In the genomic region with DNA sequence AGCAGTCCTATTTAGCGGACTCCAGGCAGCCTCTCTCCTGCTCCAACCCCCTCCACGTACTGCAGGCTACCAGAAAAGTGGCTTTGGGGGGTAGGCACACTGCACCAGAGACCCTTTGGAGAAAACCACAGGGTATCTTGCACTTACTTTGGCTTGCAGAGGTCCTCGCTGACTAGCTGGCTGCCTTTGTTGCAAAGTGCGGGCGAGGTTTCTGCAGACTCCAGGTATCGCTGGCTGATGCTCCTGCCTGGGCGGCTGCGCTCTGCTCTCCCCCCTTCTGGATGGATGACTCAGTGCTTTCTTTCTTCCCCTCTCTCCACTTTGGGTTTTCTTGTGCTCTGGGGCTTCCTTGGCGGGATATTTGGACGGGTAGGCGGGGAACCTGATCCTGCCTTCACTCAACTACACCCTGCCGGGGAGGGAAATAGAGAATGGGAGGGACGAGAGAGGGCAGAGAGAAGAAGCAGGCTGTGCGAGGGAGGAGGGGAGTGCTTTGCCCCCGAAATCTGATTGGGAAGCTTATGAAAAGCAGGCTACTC, we compare ENCODE assay signal across 8 mouse cellular contexts. TPM values are rescaled to one million over a fixed set of nuclear protein-coding genes. Genes with fewer than 3 reads are reported as not detected.
A peak's percentile ranks its signal among the peaks of the same experiment; 100 is the strongest.
DNase-seq lines count a peak whose midpoint lies in the region; ATAC-seq lines count a peak whose summit lies in the region.

TSS of gene Ptn (minus strand) at position 474 of the 539 bp plus-strand sequence.

- H3K27me3 ChIP-seq in intestine, embryonic 15.5 days (replicated peaks): no peaks in the 10 kb centered on the region

- DNase-seq in ovary, postnatal 14 days (ENCODE audit: low spot score): peak; percentile 38
- DNase-seq in ovary, adult 18-20 months (ENCODE audit: low spot score): no peak
- peak; percentile 54 to 67 for DNase-seq in cerebellum, postnatal 14 days
- DNase-seq in frontal cortex, postnatal 14 days (ENCODE audit: low spot score in 2 of 2): peak; percentile 60 to 75
- DNase-seq in liver: peak; percentile 30
- DNase-seq in right cerebral cortex, postnatal 10 days (ENCODE audit: low spot score in 2 of 2): peak; percentile 84 to 89

- no peaks in the 10 kb centered on the region for H3K36me3 ChIP-seq in intestine, embryonic 15.5 days

- H3K9me3 ChIP-seq in intestine, embryonic 15.5 days: no peaks in the 10 kb centered on the region

- WGBS in intestine, embryonic 15.5 days: 1% methylated on average over 15 of the region's 15 CpGs

- H3K4me3 ChIP-seq in intestine, embryonic 15.5 days (replicated peaks): peak within 1 kb of the TSS; percentile 50

- H3K4me1 ChIP-seq in intestine, embryonic 15.5 days (replicated peaks): 0 out of 2 replicates have a peak, but pooled peaks cover 4% of the 10 kb centered on the region

- peak within 1 kb of the TSS; percentile 50 for H3K9ac ChIP-seq in intestine, embryonic 15.5 days

- H3K4me2 ChIP-seq in intestine, embryonic 15.5 days (replicated peaks): peak within 1 kb of the TSS; percentile 71

- peak within 1 kb of the TSS; percentile 64 for H3K27ac ChIP-seq in intestine, embryonic 15.5 days

- ATAC-seq in intestine, embryonic 15.5 days: peak; percentile 91
- no peak for ATAC-seq in erythroblast, adult 5-6 weeks (replicated peaks; ENCODE audit: low FRiP score, poor library complexity, severe bottlenecking)

RNA-seq across cellular contexts. Expression of gene Ptn, which starts in this region (rescaled TPM):
- 283 and 350 TPM in 2 replicates for polyA plus RNA-seq in intestine, embryonic 15.5 days (2015; fragmentation: Nextera tagmentation; extraction: Ambion mirVana)
- not detected in 2 replicates for total RNA-seq in erythroblast, adult 5-6 weeks (2015; ENCODE audit: low replicate concordance)
- not detected in 2 replicates for total RNA-seq in erythroblast, adult 5-6 weeks (2017; ENCODE audit: low replicate concordance)
